Mouse (Mus musculus): ENCODE data around the gene Rhof. TPM values are rescaled to one million over a fixed set of nuclear protein-coding genes. Genes with fewer than 3 reads are reported as not detected.

Rhof gene
- polyA plus RNA-seq, 1 experiment from 2014 or later = 4.8 TPM

GRCm38 (mm10) chr5:123144746-123145590 is 12.5 kb upstream of the Rhof start:
- 42% methylated on average over 20 of the region's 20 CpGs for WGBS
- Histone ChIP-seq H3K9ac (ENCODE audit: low read depth, low read length) (peak overlapping the region; percentile 98), H3K27me3 (replicated peaks; ENCODE audit: control insufficient read depth, insufficient read depth, low read length) (no peaks in the 10 kb centered on the region), H3K36me3 (ENCODE audit: control insufficient read depth, insufficient read depth, low read length) (peaks cover 25% of the 10 kb centered on the region), H3K4me2 (peak overlapping the region; percentile 100), H3K27ac (ENCODE audit: low read depth, low read length) (peak overlapping the region; percentile 20; the same call in 1 of the 2 replicates), H3K4me3 (ENCODE audit: low read depth, low read length) (peak overlapping the region; percentile 97), H3K9me3 (ENCODE audit: control insufficient read depth, low read length) (no peaks in the 10 kb centered on the region), H3K4me1 (replicated peaks; ENCODE audit: control insufficient read depth, insufficient read depth, low read length) (peaks cover 45% of the 10 kb centered on the region)
- no peak for ATAC-seq (replicated peaks; ENCODE audit: low FRiP score)
- no peak for DNase-seq (ENCODE audit: low spot score)

- Histone ChIP-seq H3K9ac (ENCODE audit: low read depth, low read length) (peak overlapping the region; percentile 98), H3K9me3 (ENCODE audit: control insufficient read depth, low read length) (no peaks in the 10 kb centered on the region), H3K4me1 (replicated peaks; ENCODE audit: control insufficient read depth, insufficient read depth, low read length) (peaks cover 41% of the 10 kb centered on the region), H3K27me3 (replicated peaks; ENCODE audit: control insufficient read depth, insufficient read depth, low read length) (no peaks in the 10 kb centered on the region), H3K27ac (ENCODE audit: low read depth, low read length) (peak overlapping the region; percentile 20; the same call in 1 of the 2 replicates), H3K4me3 (ENCODE audit: low read depth, low read length) (peak overlapping the region; percentile 97), H3K4me2 (peak overlapping the region; percentile 100), H3K36me3 (ENCODE audit: control insufficient read depth, insufficient read depth, low read length) (peaks cover 22% of the 10 kb centered on the region)
- no peak for DNase-seq (ENCODE audit: low spot score)
- WGBS = 13% methylated on average over 17 of the region's 17 CpGs
- no peak for ATAC-seq (replicated peaks; ENCODE audit: low FRiP score)
Observed at GRCm38 (mm10) chr5:123143971-123144745, 11.7 kb upstream of the Rhof start.

GRCm38 (mm10) chr5:123143251-123143970 is 10.9 kb upstream of the Rhof start:
- Histone ChIP-seq H3K4me2 (peak overlapping the region; percentile 100), H3K4me3 (ENCODE audit: low read depth, low read length) (peak overlapping the region; percentile 97), H3K4me1 (replicated peaks; ENCODE audit: control insufficient read depth, insufficient read depth, low read length) (peaks cover 37% of the 10 kb centered on the region), H3K9ac (ENCODE audit: low read depth, low read length) (peak overlapping the region; percentile 98), H3K27ac (ENCODE audit: low read depth, low read length) (peak overlapping the region; percentile 100), H3K9me3 (ENCODE audit: control insufficient read depth, low read length) (no peaks in the 10 kb centered on the region), H3K27me3 (replicated peaks; ENCODE audit: control insufficient read depth, insufficient read depth, low read length) (no peaks in the 10 kb centered on the region), H3K36me3 (ENCODE audit: control insufficient read depth, insufficient read depth, low read length) (peaks cover 16% of the 10 kb centered on the region)
- DNase-seq (ENCODE audit: low spot score) = peak; percentile 58
- ATAC-seq (replicated peaks; ENCODE audit: low FRiP score) = no peak
- 3% methylated on average over 24 of the region's 24 CpGs for WGBS

- Histone ChIP-seq H3K9me3 (ENCODE audit: control insufficient read depth, low read length) (no peaks in the 10 kb centered on the region), H3K27ac (ENCODE audit: low read depth, low read length) (peak within 1 kb of the TSS; percentile 100), H3K4me1 (replicated peaks; ENCODE audit: control insufficient read depth, insufficient read depth, low read length) (peaks cover 41% of the 10 kb centered on the region), H3K36me3 (ENCODE audit: control insufficient read depth, insufficient read depth, low read length) (peaks cover 6% of the 10 kb centered on the region), H3K4me3 (ENCODE audit: low read depth, low read length) (peak within 1 kb of the TSS; percentile 97), H3K27me3 (replicated peaks; ENCODE audit: control insufficient read depth, insufficient read depth, low read length) (no peaks in the 10 kb centered on the region), H3K4me2 (peak within 1 kb of the TSS; percentile 100), H3K9ac (ENCODE audit: low read depth, low read length) (peak within 1 kb of the TSS; percentile 98)
- peak; percentile 73 for DNase-seq (ENCODE audit: low spot score)
- under 1% methylated on average over 80 of the region's 103 CpGs for WGBS
- peak; percentile 30; the same call in 1 of the 2 replicates for ATAC-seq (replicated peaks; ENCODE audit: low FRiP score)
Observed at GRCm38 (mm10) chr5:123142161-123143157, 10.0 kb upstream of the Rhof start, which contains the start of gene Setd1b. TSS of gene Setd1b (plus strand) at chr5:123142193.

GRCm38 (mm10) chr5:123141555-123142160 is 9.2 kb upstream of the Rhof start:
- H3K36me3 ChIP-seq (ENCODE audit: control insufficient read depth, insufficient read depth, low read length) = peaks cover 4% of the 10 kb centered on the region
- peaks cover 49% of the 10 kb centered on the region for H3K4me1 ChIP-seq (replicated peaks; ENCODE audit: control insufficient read depth, insufficient read depth, low read length)
- ATAC-seq (replicated peaks; ENCODE audit: low FRiP score) = no peak
- peak overlapping the region; percentile 100 for H3K27ac ChIP-seq (ENCODE audit: low read depth, low read length)
- H3K9me3 ChIP-seq (ENCODE audit: control insufficient read depth, low read length) = no peaks in the 10 kb centered on the region
- H3K9ac ChIP-seq (ENCODE audit: low read depth, low read length) = peak overlapping the region; percentile 98
- H3K4me3 ChIP-seq (ENCODE audit: low read depth, low read length) = peak overlapping the region; percentile 97
- WGBS = under 1% methylated on average over 35 of the region's 38 CpGs
- H3K4me2 ChIP-seq = peak overlapping the region; percentile 100
- H3K27me3 ChIP-seq (replicated peaks; ENCODE audit: control insufficient read depth, insufficient read depth, low read length) = no peaks in the 10 kb centered on the region
- peak; percentile 82 for DNase-seq (ENCODE audit: low spot score)

- ATAC-seq (replicated peaks; ENCODE audit: low FRiP score) (peak; percentile 44), DNase-seq (ENCODE audit: low spot score) (peak; percentile 91)
- Histone ChIP-seq H3K36me3 (ENCODE audit: control insufficient read depth, insufficient read depth, low read length) (no peaks in the 10 kb centered on the region), H3K4me1 (replicated peaks; ENCODE audit: control insufficient read depth, insufficient read depth, low read length) (peaks cover 53% of the 10 kb centered on the region), H3K4me3 (ENCODE audit: low read depth, low read length) (peak overlapping the region; percentile 97), H3K9ac (ENCODE audit: low read depth, low read length) (peak overlapping the region; percentile 98), H3K4me2 (peak overlapping the region; percentile 100), H3K27me3 (replicated peaks; ENCODE audit: control insufficient read depth, insufficient read depth, low read length) (no peaks in the 10 kb centered on the region), H3K9me3 (ENCODE audit: control insufficient read depth, low read length) (no peaks in the 10 kb centered on the region), H3K27ac (ENCODE audit: low read depth, low read length) (peak overlapping the region; percentile 100)
- under 1% methylated on average over 31 of the region's 31 CpGs for WGBS
Observed at GRCm38 (mm10) chr5:123140694-123141554, 8.4 kb upstream of the Rhof start.

Measured in liver, embryonic 11.5 days (tissue).